Mouse (Mus musculus) hindlimb bud, embryonic 11.5 days (tissue): ENCODE measurements around the gene Daglb.
A peak's percentile ranks its signal among the peaks of the same experiment; 100 is the strongest.

Experiments used
- DNase-seq: peaks from one replicate; pipeline ENCODE4 v3.0.0-alpha.2; 2012; ENCODE audit warnings: low read depth, low spot score; ENCODE audit errors: extremely low spot score

Daglb gene

GRCm38 (mm10) chr5:143464100-143464756, at the start of gene Daglb:
TSS of gene Daglb (plus strand) at chr5:143464584.
- DNase-seq: peak; percentile 57

DNA sequence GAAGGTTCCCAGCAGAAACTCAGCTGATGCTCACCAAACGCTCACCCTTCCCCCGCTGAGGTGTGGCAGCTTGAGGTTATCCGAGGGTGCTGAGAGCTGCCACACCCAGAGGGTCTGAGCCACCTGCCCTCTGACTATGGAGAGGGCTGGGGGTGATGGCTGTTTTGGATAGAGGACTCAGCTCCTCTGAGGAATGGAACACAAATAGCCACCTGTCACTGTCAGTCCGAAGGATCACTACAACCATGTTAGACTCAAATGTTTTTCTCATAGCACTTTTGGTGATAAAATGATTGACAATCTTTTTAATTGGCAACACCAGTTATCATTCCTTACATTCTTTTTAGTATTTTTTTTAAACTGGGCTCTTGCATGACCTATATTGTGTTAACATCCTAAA, 42.9 kb upstream of the Daglb start:
- DNase-seq: no peak

- no peak for DNase-seq
These were observed 41.4 kb upstream of the Daglb start for GRCm38 (mm10) chr5:143422990-143423389.

- DNase-seq: peak; percentile 33
These were observed 40.4 kb upstream of the Daglb start for GRCm38 (mm10) chr5:143423899-143424519.

GRCm38 (mm10) chr5:143434421-143434820, 30.0 kb upstream of the Daglb start:
- DNase-seq: peak; percentile 91

GRCm38 (mm10) chr5:143441298-143441697, 23.1 kb upstream of the Daglb start:
- DNase-seq: no peak

DNA sequence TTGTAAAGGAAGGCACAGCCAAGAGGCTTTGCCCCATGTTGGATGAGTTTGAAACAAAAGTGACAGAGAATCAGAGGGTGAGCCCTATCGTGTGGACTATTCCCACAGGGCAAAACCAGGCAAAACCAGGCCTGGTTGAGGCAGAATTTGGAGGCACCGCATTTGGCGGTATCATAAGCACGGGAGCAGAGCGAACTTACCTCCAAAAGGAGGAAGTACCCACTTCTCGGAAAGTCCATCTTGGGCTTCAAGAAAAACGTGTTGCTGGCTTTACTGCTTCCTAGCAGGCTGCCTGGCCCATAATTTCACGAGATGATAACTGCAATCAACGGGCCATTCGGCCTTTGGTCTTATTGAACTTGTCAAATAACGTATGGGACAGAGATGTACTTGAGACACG, 22.6 kb upstream of the Daglb start:
- DNase-seq: no peak

DNA sequence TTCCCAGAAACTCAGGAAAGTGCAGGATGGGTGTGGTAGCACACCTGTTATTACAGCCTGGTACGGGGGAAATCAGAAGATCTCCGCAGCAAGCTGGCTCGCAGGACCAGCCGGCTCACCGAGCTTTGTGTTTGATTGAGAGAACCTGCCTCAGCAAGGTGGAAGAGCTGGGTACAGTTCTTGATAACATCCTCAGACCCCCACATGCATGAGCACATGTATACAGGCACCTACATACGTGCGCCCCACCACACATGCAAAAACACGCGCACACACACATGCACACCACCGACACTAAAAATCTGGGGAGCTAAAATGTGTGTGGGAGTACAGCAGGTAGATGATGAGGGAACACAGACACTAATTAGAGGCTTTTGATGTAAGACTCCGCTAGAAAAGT, 713 bp upstream of the Daglb start:
- no peak for DNase-seq

DNA sequence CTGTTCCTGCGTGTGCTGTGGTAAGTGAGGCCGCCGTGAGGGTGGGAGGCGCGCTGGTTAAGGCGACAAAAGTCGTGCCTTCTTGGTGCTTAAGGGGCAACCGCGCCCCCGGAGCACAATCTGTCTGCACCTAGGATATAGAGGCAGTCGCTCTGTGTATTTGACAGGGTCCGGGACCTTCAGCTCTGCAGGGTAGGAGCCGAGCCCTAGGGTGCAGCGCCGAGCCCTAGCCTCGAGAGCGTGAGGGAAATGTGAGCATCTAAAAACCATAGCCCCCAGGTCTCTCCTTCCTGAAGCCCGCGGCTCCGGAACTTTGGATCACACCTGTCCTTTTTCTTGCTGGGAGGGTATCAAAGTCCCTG, 354 bp downstream of the Daglb start:
- DNase-seq: no peak

- no peak for DNase-seq
These were observed 1.0 kb downstream of the Daglb start for GRCm38 (mm10) chr5:143465156-143466085.

GRCm38 (mm10) chr5:143466891-143467669, 2.7 kb downstream of the Daglb start:
- DNase-seq: no peak

DNA sequence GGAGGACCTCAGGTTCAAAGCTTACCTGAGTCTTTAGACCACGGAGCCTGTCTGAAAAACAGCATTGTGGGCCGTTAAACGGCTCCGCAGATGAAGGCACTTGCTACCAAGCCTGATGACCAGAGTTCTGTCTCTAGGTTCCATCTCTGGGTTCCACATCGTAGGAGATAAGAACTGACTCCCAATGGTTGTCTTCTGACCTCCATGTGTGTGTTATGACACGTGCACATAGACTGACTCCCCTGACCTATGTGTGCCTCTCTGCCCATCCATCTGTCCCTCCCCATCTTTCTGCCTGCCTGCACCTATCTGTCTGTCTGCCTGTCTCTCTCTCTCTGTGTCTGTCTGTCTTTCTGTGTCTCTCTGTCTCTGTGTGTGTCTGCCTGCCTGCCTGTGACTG, 3.5 kb downstream of the Daglb start:
- DNase-seq: no peak

- DNase-seq: no peak
These were observed 5.2 kb downstream of the Daglb start for GRCm38 (mm10) chr5:143469628-143470027.

GRCm38 (mm10) chr5:143470421-143471164, 6.2 kb downstream of the Daglb start:
- DNase-seq: no peak

DNA sequence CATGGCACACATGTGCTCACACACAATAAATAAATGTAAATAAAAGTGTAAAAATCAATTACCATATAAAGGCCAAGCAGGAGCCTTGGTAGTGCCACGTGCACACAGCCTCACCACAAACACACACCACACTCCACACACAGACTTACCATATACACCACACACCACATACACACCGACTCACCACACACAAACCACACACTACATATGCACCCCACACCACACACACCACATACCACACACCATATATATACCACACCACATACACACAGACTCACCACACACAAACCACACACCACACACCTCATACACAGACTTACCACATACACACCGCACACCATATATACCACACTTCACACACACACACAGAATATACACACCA, 6.8 kb downstream of the Daglb start:
- no peak for DNase-seq

DNA sequence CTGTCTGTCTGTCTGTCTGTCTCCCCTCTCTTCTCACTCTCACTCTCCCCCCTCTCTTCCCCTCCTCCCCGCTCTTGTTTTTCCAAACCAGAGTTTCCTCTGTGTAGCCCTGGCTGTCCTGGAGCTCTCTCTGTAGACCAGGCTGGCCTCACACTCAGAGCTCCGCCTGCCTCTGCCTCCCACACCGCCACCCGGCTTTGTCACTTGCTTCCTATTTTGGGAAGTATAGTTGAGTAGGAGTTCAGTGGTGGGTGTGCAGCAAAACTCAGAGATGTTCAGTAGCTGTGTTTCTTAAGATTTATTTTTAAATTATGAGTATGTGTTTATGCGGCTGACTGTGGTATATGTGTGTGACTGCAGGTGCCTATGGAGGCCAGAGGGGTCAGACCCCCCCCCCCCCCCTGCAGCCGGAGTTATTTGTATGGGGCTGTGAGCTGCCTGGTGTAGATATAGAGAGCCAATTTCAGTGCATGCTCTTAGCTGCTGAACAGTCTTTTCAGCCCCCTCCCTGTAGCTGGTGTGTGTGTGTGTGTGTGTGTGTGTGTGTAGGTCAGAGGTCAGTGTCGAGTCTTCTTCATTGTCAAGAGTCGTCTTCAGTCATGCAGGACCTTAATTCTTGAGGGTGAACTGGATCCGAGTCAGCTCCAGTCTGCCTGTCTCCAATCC, 7.7 kb downstream of the Daglb start:
- DNase-seq: no peak

DNA sequence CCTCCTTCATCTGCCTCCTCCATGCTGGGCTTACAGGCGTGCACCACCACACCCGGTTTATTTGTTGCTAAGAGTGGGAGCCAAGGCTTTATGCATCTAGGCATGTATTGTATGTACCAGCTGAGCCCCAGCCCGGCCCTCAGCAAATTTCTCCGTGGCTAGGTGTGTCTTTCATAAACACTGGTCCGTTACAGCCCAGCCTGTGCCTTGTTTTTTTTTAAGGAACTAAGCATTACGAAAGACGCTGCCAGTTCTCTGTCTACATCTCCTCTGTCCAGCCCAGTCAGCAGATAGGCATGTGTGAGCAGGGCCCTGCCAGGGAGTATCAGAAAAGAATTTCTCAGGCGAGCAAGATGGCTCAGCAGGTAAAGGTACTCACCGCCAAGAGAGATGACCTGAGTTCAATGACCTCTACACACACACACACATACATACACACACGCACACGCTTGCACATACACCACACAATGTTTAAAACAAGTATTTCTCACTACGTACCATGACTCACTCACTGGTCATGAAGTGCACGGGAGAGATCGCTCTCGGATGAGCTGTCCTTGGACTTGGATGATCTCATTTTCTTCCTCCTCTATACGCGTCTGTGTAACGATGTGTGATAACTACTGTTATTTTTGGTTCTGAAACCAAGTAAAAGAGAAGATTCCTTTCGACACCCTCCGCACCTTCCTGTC, 10.9 kb downstream of the Daglb start:
- DNase-seq: no peak

GRCm38 (mm10) chr5:143476013-143476412, 11.6 kb downstream of the Daglb start:
- no peak for DNase-seq

DNA sequence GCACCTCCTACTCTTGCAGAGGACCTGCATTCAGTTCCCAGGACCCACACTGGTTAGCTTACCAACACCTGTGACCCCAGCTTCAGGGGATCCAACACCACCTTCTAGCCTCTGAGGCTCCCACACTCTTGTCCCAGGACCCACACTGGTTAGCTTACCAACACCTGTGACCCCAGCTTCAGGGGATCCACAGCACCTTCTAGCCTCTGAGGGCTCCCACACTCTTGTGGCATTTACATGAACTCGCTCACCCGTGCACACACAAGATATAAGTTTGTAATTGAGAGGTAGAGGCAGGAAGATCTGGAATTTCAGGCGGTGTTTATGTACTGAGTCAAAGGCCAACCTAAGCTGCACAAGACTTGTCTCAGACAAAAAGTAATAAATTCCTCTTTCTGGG, 13.5 kb downstream of the Daglb start:
- no peak for DNase-seq
